Mouse (Mus musculus) kidney, adult 2 months (tissue): ENCODE measurements at regions not wholly inside any gene's neighbourhood (a gene's known extent, or its start where the extent isn't known, plus 50 kb on each side); places are given as distances from the start of the nearest gene placed in this dataset.

ENCODE experiments used
- CTCF ChIP-seq: fragments of 200-500 bp; conservative IDR thresholded peaks from 2 replicates; pipeline ENCODE4 v1.5.1; 2011; ENCODE audit warnings: low read depth, mild to moderate bottlenecking, control low read depth, low read length, moderate library complexity, mixed read lengths; ENCODE audit not compliant: insufficient read depth, insufficient read length
- POLR2A ChIP-seq: fragments of 200-500 bp; IDR thresholded peaks from one replicate; pipeline ENCODE4 v1.6.1; 2011; ENCODE audit warnings: low read depth, low read length, control low read depth

DNA sequence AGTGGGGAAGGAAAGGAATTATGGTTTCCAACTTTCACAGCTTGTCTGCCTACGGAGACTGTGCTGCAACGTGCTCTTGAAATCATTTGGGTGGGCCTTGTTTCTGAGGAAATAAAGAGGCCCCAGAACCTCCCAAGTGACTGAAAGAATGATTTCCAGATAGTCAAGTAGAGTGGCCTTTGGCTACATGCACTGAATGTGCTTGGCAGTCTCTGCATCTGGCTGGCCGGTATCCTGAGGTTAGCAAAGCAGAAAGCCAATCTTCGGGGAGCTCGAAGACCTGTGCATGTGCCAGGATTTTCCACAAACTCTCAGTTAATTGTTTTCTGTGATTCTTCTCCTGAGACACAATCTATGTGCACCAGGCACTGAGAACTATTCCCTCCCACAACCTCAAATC lies 117.3 kb downstream of the Mettl11b start:
- TF ChIP-seq POLR2A (no peak), CTCF (no peak)
